ENCODE assay signal across 14 mouse cellular contexts in genomic region chr4:57656388-57656787, GRCm38 (mm10).
A peak's percentile ranks its signal among the peaks of the same experiment; 100 is the strongest.
DNase-seq lines count a peak whose midpoint lies in the region; ATAC-seq lines count a peak whose summit lies in the region.
"Had no signal": no experiment of that assay in that cellular context is flagged by ENCODE, and none has a peak within 500 bp of the region (broad histone marks: within the 10 kb centered on the region; RNA-seq: fewer than 3 reads in every experiment).

No protein-coding gene starts in this region.

- H3K27me3 ChIP-seq in forebrain, embryonic 13.5 days, result no peaks in the 10 kb centered on the region
- H3K27me3 ChIP-seq: midbrain, embryonic 12.5 days had no signal

- no peak overlapping the region for H3K27ac ChIP-seq in forebrain, embryonic 13.5 days
- H3K27ac ChIP-seq: limb, embryonic 12.5 days; midbrain, embryonic 12.5 days had no signal

- no peaks in the 10 kb centered on the region for H3K36me3 ChIP-seq in forebrain, embryonic 13.5 days (ENCODE audit: poor library complexity, severe bottlenecking)
- H3K36me3 ChIP-seq: midbrain, embryonic 12.5 days had no signal

- no peak overlapping the region for H3K4me2 ChIP-seq in forebrain, embryonic 13.5 days
- H3K4me2 ChIP-seq: limb, embryonic 12.5 days; midbrain, embryonic 12.5 days had no signal

- ATAC-seq in forebrain, embryonic 13.5 days, result no peak

- no peaks in the 10 kb centered on the region; the same call in 1 of the 2 replicates for H3K9me3 ChIP-seq in forebrain, embryonic 13.5 days (replicated peaks)
- H3K9me3 ChIP-seq: limb, embryonic 12.5 days; midbrain, embryonic 12.5 days had no signal

- H3K4me1 ChIP-seq in forebrain, embryonic 13.5 days, result peaks cover 14% of the 10 kb centered on the region

- H3K9ac ChIP-seq in forebrain, embryonic 13.5 days, result no peak overlapping the region
- H3K9ac ChIP-seq: limb, embryonic 12.5 days; midbrain, embryonic 12.5 days had no signal

- no peak overlapping the region for H3K4me3 ChIP-seq in forebrain, embryonic 13.5 days
- H3K4me3 ChIP-seq: erythroblast, embryonic 14.5 days; limb, embryonic 12.5 days; midbrain, embryonic 12.5 days had no signal

- WGBS in forebrain, embryonic 13.5 days, result 95% methylated on average over 12 of the region's 12 CpGs

- DNase-seq in cerebellum, adult 11 months, result peak; percentile 29
- no peak for DNase-seq in cerebellum, postnatal 4 days (ENCODE audit: low spot score in 2 of 2)
- DNase-seq in CD4-positive helper T cell, adult 2 months (ENCODE audit: low read depth, low spot score), result peak; percentile 20
- peak; percentile 44 for DNase-seq in cerebellum, adult 9-11 months
- peak; percentile 56 for DNase-seq in telencephalon, adult 2 months (ENCODE audit: low read depth, low spot score)
- no peak for DNase-seq in gastrocnemius, postnatal 36 days
- no peak for DNase-seq in heart, postnatal 14 days
- DNase-seq: adrenal gland, postnatal 10 days; kidney, adult 9 months; lung, postnatal 4 days had no signal

- intact Hi-C loops in gastrocnemius, postnatal 36 days (cut with DNase I), result no loop called here
- intact Hi-C loops in heart, postnatal 14 days (cut with DNase I), result no loop called here

Comparison
In these comparisons a context has a peak if more than half of its experiments do, and no peak if none do; other contexts are left out.
1. DNase-seq: peak in cerebellum, adult 11 months (single experiment), CD4-positive helper T cell, adult 2 months (single experiment), cerebellum, adult 9-11 months (single experiment) and telencephalon, adult 2 months (single experiment); none in cerebellum, postnatal 4 days (0 of 2), gastrocnemius, postnatal 36 days (0 of 2) and heart, postnatal 14 days (0 of 2).